Mouse (Mus musculus): ENCODE measurements around the gene Gm20388. TPM values are rescaled to one million over a fixed set of nuclear protein-coding genes. Genes with fewer than 3 reads are reported as not detected.

Gene Gm20388
- polyA plus RNA-seq, 1 experiment from 2014 or later, result 3.6 TPM

- peak overlapping the region; percentile 94 for H3K27ac ChIP-seq (replicated peaks)
- WGBS, result 29% methylated on average over 13 of the region's 13 CpGs
Measured at GRCm38 (mm10) chr8:122375751-122376364, 2465.2 kb downstream of the Gm20388 start.

GRCm38 (mm10) chr8:122376365-122377231, 2466.0 kb downstream of the Gm20388 start, which contains the start of gene Zc3h18:
Zc3h18 (plus strand) TSS chr8:122376609.
- WGBS, result under 1% methylated on average over 107 of the region's 107 CpGs
- no peaks in the 10 kb centered on the region for H3K9me3 ChIP-seq
- H3K4me3 ChIP-seq, result peak within 1 kb of the TSS; percentile 89

More at GRCm38 (mm10) chr8:122375751-122376364, 2465.2 kb downstream of the Gm20388 start:
- H3K27me3 ChIP-seq (replicated peaks; ENCODE audit: low read depth, poor library complexity, severe bottlenecking), result 0 out of 2 replicates have a peak, but pooled peaks cover 1% of the 10 kb centered on the region
- H3K4me3 ChIP-seq, result peak overlapping the region; percentile 89
- no peak for DNase-seq (ENCODE audit: low spot score)
- peaks cover 21% of the 10 kb centered on the region for H3K4me1 ChIP-seq
- H3K9me3 ChIP-seq, result no peaks in the 10 kb centered on the region
- peaks cover 29% of the 10 kb centered on the region for H3K36me3 ChIP-seq (replicated peaks)

GRCm38 (mm10) chr8:122383039-122383438, 2472.4 kb downstream of the Gm20388 start:
- H3K36me3 ChIP-seq (replicated peaks), result peaks cover 96% of the 10 kb centered on the region
- no peaks in the 10 kb centered on the region for H3K9me3 ChIP-seq
- no peaks in the 10 kb centered on the region for H3K27me3 ChIP-seq (replicated peaks; ENCODE audit: low read depth, poor library complexity, severe bottlenecking)
- 88% methylated on average over 4 of the region's 4 CpGs for WGBS
- peaks cover 8% of the 10 kb centered on the region for H3K4me1 ChIP-seq
- H3K4me3 ChIP-seq, result no peak overlapping the region
- no peak overlapping the region for H3K27ac ChIP-seq (replicated peaks)
- DNase-seq (ENCODE audit: low spot score), result no peak

More at GRCm38 (mm10) chr8:122376365-122377231, 2466.0 kb downstream of the Gm20388 start, which contains the start of gene Zc3h18:
- Histone ChIP-seq H3K27ac (replicated peaks) (peak within 1 kb of the TSS; percentile 94), H3K36me3 (replicated peaks) (peaks cover 36% of the 10 kb centered on the region), H3K27me3 (replicated peaks; ENCODE audit: low read depth, poor library complexity, severe bottlenecking) (no peaks in the 10 kb centered on the region), H3K4me1 (peaks cover 23% of the 10 kb centered on the region)
- DNase-seq (ENCODE audit: low spot score), result peak; percentile 100

- Histone ChIP-seq H3K27me3 (replicated peaks; ENCODE audit: low read depth, poor library complexity, severe bottlenecking) (no peaks in the 10 kb centered on the region), H3K9me3 (no peaks in the 10 kb centered on the region), H3K4me3 (no peak overlapping the region), H3K4me1 (no peaks in the 10 kb centered on the region), H3K36me3 (replicated peaks) (peaks cover 98% of the 10 kb centered on the region), H3K27ac (replicated peaks) (no peak overlapping the region)
- 87% methylated on average over 3 of the region's 3 CpGs for WGBS
- DNase-seq (ENCODE audit: low spot score), result no peak
Measured at GRCm38 (mm10) chr8:122389357-122389756, 2478.7 kb downstream of the Gm20388 start.

- Histone ChIP-seq H3K36me3 (replicated peaks) (peaks cover 98% of the 10 kb centered on the region), H3K9me3 (no peaks in the 10 kb centered on the region)
Measured at GRCm38 (mm10) chr8:122390758-122391157, 2480.1 kb downstream of the Gm20388 start.

GRCm38 (mm10) chr8:122393717-122394116, 2483.1 kb downstream of the Gm20388 start:
- Histone ChIP-seq H3K9me3 (no peaks in the 10 kb centered on the region), H3K4me1 (no peaks in the 10 kb centered on the region), H3K27ac (replicated peaks) (no peak overlapping the region), H3K4me3 (no peak overlapping the region), H3K36me3 (replicated peaks) (peaks cover 94% of the 10 kb centered on the region), H3K27me3 (replicated peaks; ENCODE audit: low read depth, poor library complexity, severe bottlenecking) (no peaks in the 10 kb centered on the region)
- DNase-seq (ENCODE audit: low spot score), result no peak

More at GRCm38 (mm10) chr8:122390758-122391157, 2480.1 kb downstream of the Gm20388 start:
- Histone ChIP-seq H3K27me3 (replicated peaks; ENCODE audit: low read depth, poor library complexity, severe bottlenecking) (no peaks in the 10 kb centered on the region), H3K4me1 (no peaks in the 10 kb centered on the region), H3K4me3 (no peak overlapping the region), H3K27ac (replicated peaks) (no peak overlapping the region)
- no peak for DNase-seq (ENCODE audit: low spot score)
- 90% methylated on average over 3 of the region's 3 CpGs for WGBS

GRCm38 (mm10) chr8:122395291-122395690, 2484.7 kb downstream of the Gm20388 start:
- H3K9me3 ChIP-seq, result no peaks in the 10 kb centered on the region
- WGBS, result 92% methylated on average over 6 of the region's 6 CpGs
- H3K4me1 ChIP-seq, result no peaks in the 10 kb centered on the region
- peaks cover 94% of the 10 kb centered on the region for H3K36me3 ChIP-seq (replicated peaks)
- DNase-seq (ENCODE audit: low spot score), result no peak
- no peak overlapping the region for H3K4me3 ChIP-seq
- H3K27me3 ChIP-seq (replicated peaks; ENCODE audit: low read depth, poor library complexity, severe bottlenecking), result no peaks in the 10 kb centered on the region
- no peak overlapping the region for H3K27ac ChIP-seq (replicated peaks)

GRCm38 (mm10) chr8:122398186-122398585, 2487.5 kb downstream of the Gm20388 start:
- WGBS, result 94% methylated on average over 9 of the region's 9 CpGs
- no peak overlapping the region for H3K27ac ChIP-seq (replicated peaks)
- H3K4me3 ChIP-seq, result no peak overlapping the region
- no peaks in the 10 kb centered on the region for H3K9me3 ChIP-seq
- H3K27me3 ChIP-seq (replicated peaks; ENCODE audit: low read depth, poor library complexity, severe bottlenecking), result no peaks in the 10 kb centered on the region
- no peaks in the 10 kb centered on the region for H3K4me1 ChIP-seq
- DNase-seq (ENCODE audit: low spot score), result no peak
- peaks cover 96% of the 10 kb centered on the region for H3K36me3 ChIP-seq (replicated peaks)

- DNase-seq (ENCODE audit: low spot score), result no peak
- H3K4me3 ChIP-seq, result no peak overlapping the region
- no peaks in the 10 kb centered on the region for H3K4me1 ChIP-seq
- H3K9me3 ChIP-seq, result no peaks in the 10 kb centered on the region
- whole genome bisulfite sequencing, result 93% methylated on average over 9 of the region's 9 CpGs
- H3K27ac ChIP-seq (replicated peaks), result no peak overlapping the region
- no peaks in the 10 kb centered on the region for H3K27me3 ChIP-seq (replicated peaks; ENCODE audit: low read depth, poor library complexity, severe bottlenecking)
- peaks cover 99% of the 10 kb centered on the region for H3K36me3 ChIP-seq (replicated peaks)
Measured at GRCm38 (mm10) chr8:122405146-122405805, 2494.6 kb downstream of the Gm20388 start.

- H3K4me1 ChIP-seq, result no peaks in the 10 kb centered on the region
- H3K27ac ChIP-seq (replicated peaks), result no peak overlapping the region
- peaks cover 99% of the 10 kb centered on the region for H3K36me3 ChIP-seq (replicated peaks)
- no peak overlapping the region for H3K4me3 ChIP-seq
- H3K27me3 ChIP-seq (replicated peaks; ENCODE audit: low read depth, poor library complexity, severe bottlenecking), result no peaks in the 10 kb centered on the region
- H3K9me3 ChIP-seq, result no peaks in the 10 kb centered on the region
- WGBS, result 90% methylated on average over 7 of the region's 7 CpGs
- no peak for DNase-seq (ENCODE audit: low spot score)
Measured at GRCm38 (mm10) chr8:122407678-122408077, 2497.0 kb downstream of the Gm20388 start.

GRCm38 (mm10) chr8:122414311-122414710, 2503.7 kb downstream of the Gm20388 start:
- no peaks in the 10 kb centered on the region for H3K27me3 ChIP-seq (replicated peaks; ENCODE audit: low read depth, poor library complexity, severe bottlenecking)
- H3K36me3 ChIP-seq (replicated peaks), result peaks cover 100% of the 10 kb centered on the region
- DNase-seq (ENCODE audit: low spot score), result no peak
- H3K9me3 ChIP-seq, result no peaks in the 10 kb centered on the region
- no peak overlapping the region for H3K27ac ChIP-seq (replicated peaks)
- H3K4me1 ChIP-seq, result no peaks in the 10 kb centered on the region
- 88% methylated on average over 9 of the region's 9 CpGs for WGBS
- no peak overlapping the region for H3K4me3 ChIP-seq

- Histone ChIP-seq H3K4me3 (no peak overlapping the region), H3K27ac (replicated peaks) (no peak overlapping the region), H3K4me1 (no peaks in the 10 kb centered on the region), H3K9me3 (no peaks in the 10 kb centered on the region), H3K36me3 (replicated peaks) (peaks cover 100% of the 10 kb centered on the region), H3K27me3 (replicated peaks; ENCODE audit: low read depth, poor library complexity, severe bottlenecking) (no peaks in the 10 kb centered on the region)
- WGBS, result 92% methylated on average over 6 of the region's 6 CpGs
- DNase-seq (ENCODE audit: low spot score), result no peak
Measured at GRCm38 (mm10) chr8:122415554-122415953, 2504.9 kb downstream of the Gm20388 start.

Measured in embryonic facial prominence, embryonic 10.5 days (tissue).